Mouse (Mus musculus): Measurements from ENCODE around the gene Gnl2.

Gene Gnl2

DNA sequence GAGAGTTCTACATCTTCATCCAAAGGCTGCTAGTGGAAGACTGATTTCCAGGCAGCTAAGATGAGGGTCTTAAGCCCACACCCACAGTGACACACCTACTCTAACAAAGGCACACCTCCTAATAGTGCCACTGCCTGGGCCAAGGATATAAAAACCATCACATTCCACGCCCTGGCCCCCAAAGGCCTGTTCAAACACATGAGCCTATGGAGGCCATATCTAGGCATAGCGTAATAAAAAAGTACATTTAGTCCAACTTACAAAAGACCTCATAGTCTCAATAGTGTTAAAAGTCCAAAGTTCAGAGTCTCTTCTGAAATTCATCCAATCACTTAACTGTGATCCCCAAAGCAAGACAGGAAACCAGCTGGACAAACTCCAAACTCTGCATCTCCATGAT lies 62.3 kb downstream of the Gnl2 start:
- DNase-seq (ENCODE audit: extremely low read depth, insufficient read length, low spot score) = no peak

DNA sequence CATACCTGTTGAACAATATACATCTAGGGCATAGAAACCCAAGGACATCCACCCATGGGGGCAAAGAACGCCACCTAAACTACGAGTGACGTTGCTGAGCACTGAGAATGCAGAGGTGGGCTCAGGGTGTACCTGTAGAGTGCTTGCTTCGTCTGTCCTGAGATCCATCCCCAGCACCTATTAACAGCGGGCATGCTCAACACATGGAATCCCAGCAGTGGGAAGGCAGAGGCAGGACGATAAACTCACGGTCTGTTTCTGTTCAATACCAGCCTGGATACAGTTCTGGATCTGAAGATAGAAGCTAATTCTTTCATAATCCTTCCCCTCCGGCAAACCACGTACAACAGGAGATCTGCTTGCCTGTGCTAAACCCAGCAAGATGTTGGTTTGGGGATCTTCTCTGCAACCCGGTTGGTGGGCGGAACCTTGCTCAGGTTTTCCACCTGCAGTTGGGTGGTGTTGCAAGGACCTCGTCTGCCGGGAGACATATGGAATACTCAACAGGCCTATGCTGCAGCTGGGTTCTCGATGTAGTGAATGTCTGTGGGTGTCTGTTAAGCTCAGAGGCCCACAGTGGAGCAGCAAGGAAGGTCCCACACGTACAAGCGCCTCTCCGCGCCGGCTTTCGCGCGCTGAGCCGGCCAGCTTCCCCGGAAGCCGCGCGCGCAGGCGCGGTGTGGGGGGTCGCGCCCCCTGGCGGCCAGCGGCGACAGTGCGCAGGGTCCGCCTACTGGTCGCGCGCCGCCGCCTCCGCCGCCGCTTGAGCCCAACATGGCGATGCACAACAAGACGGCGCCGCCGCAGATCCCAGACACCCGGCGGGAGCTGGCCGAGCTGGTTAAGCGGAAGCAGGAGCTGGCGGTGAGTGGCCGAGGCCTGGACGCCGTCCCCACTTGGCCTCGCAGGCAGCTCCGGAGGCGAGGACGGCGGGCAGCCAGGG lies 68.3 kb downstream of the Gnl2 start, which contains the start of gene Meaf6:
Meaf6 (plus strand) TSS at position 732 of the 943 bp plus-strand sequence.
- peak; percentile 89 for DNase-seq (ENCODE audit: extremely low read depth, insufficient read length, low spot score)

GRCm38 (mm10) chr4:125085346-125085841 lies 69.0 kb downstream of the Gnl2 start:
- peak; percentile 83 for DNase-seq (ENCODE audit: extremely low read depth, insufficient read length, low spot score)

GRCm38 (mm10) chr4:125093031-125093430 lies 76.6 kb downstream of the Gnl2 start:
- DNase-seq (ENCODE audit: extremely low read depth, insufficient read length, low spot score) = no peak

GRCm38 (mm10) chr4:125096066-125096465 lies 79.7 kb downstream of the Gnl2 start:
- DNase-seq (ENCODE audit: extremely low read depth, insufficient read length, low spot score) = peak; percentile 57

DNA sequence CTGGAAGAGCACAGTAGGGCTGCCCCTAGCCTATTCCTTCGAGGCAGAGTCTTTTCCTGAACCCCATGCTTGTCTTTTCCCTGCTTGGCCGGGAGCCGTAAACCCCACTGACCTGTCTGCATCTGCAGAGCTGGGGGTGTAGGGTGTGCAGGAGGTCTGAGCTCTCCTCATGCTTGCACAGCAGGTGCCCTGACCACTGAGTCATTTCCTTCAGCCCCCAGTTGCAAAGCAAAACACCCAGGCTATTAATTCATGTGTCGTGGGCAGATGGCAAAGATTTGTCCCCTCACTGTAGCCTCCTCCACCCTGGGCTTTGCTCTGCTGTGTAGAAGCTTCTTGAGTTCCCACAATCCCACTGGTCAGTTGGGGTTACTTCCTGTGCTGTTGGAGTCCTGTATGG lies 81.0 kb downstream of the Gnl2 start:
- no peak for DNase-seq (ENCODE audit: extremely low read depth, insufficient read length, low spot score)

DNA sequence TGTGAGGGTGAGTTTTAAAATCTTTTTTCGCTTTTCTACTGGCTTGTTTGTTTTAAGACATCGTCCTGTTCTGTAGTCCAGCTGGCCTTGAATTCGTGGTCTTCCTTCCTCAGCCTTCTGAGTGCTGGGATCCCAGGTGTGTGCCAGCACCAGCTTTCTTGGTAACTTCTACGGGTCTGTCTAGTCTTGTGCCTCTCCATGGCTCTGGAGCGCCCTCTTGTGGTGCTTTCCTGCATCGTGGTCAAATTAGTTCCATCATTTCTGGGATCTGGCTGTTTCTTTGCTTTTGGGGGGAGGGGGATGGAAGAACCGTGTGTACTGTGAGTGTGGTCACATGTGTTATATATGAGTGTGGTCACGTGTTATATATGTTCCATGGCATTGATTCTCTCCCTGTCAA lies 83.1 kb downstream of the Gnl2 start:
- no peak for DNase-seq (ENCODE audit: extremely low read depth, insufficient read length, low spot score)

DNA sequence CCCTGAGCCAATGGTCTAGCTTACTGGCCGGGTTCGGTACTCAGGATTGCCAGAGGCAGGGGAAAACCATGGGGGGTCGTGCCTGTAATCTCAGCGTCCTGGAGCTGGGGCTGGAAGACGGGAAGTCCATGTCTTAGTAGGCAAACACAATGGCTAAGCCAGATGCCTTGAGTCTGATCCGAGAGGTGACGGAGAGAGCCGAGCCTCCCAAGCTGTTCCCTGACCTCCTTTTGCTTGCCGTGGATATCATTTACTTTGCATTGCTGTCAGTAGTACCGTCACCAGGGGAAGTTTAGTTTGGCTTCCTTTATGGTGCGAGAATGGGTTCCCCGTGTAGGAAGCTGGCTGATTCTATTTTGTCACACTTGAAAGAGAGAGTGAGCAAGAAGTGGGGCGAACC lies 84.9 kb downstream of the Gnl2 start:
- DNase-seq (ENCODE audit: extremely low read depth, insufficient read length, low spot score) = no peak
